Mouse (Mus musculus) heart, embryonic 15.5 days (tissue): ENCODE measurements around the gene Trim25. TPM values are rescaled to one million over a fixed set of nuclear protein-coding genes. Genes with fewer than 3 reads are reported as not detected.
"Not testable (repeated sequence)": the region's sequence is repeated elsewhere in the genome, so short reads cannot be mapped to it uniquely, and the experiment has no call there.

ENCODE experiments used
- ATAC-seq: fragments of 200-750 bp; cut with Nextera tagmentation; replicated peaks from 2 replicates; pipeline ENCODE4 v1.8.0; 2017; ENCODE audit warnings: low read depth, moderate TSS enrichment; ENCODE audit not compliant: insufficient number of reproducible peaks, insufficient read depth, low FRiP score
- H3K27ac ChIP-seq: fragments of 300-500 bp; sonication (generic); 2 replicates; pipeline ENCODE4 v1.5.1; 2015; ENCODE audit warnings: mild to moderate bottlenecking, inconsistent platforms
- H3K27me3 ChIP-seq: fragments of 300-500 bp; sonication (generic); 2 replicates; pipeline ENCODE4 v1.6.1; 2015; ENCODE audit warnings: inconsistent platforms
- H3K36me3 ChIP-seq: fragments of 300-500 bp; sonication (generic); 2 replicates; pipeline ENCODE4 v1.6.1; 2015; ENCODE audit warnings: mild to moderate bottlenecking, inconsistent platforms
- H3K4me1 ChIP-seq: fragments of 300-500 bp; sonication (generic); replicated peaks from 2 replicates; pipeline ENCODE4 v1.6.1; 2015; ENCODE audit warnings: inconsistent platforms
- H3K4me2 ChIP-seq: fragments of 300-500 bp; sonication (generic); 2 replicates; pipeline ENCODE4 v1.6.1; 2015; ENCODE audit warnings: inconsistent platforms, mild to moderate bottlenecking, moderate library complexity
- H3K4me3 ChIP-seq: fragments of 300-500 bp; sonication (generic); 2 replicates; pipeline ENCODE4 v1.5.1; 2015; ENCODE audit warnings: mild to moderate bottlenecking, inconsistent platforms
- H3K9ac ChIP-seq: fragments of 300-500 bp; sonication (generic); 2 replicates; pipeline ENCODE4 v1.6.1; 2015; ENCODE audit warnings: mild to moderate bottlenecking, inconsistent platforms
- H3K9me3 ChIP-seq: fragments of 300-500 bp; sonication (generic); replicated peaks from 2 replicates; pipeline ENCODE4 v1.6.1; 2016; ENCODE audit warnings: inconsistent platforms
- WGBS: fragments of 180-500 bp; shearing (Covaris S2); methylation state at CpG from one replicate; pipeline ENCODE4 v1.1.7; 2015; ENCODE audit warnings: mixed read lengths; 5-methylcytosine and 5-hydroxymethylcytosine counted together
- polyA plus RNA-seq: library from polyadenylated mRNA; unstranded; fragments of >200 nt; fragmentation: Nextera tagmentation; extraction: Ambion mirVana; gene quantifications from 2 replicates; pipeline ENCODE4 v1.2.1, GENCODE M21; 2015

Trim25 gene
- polyA plus RNA-seq, 1 experiment from 2014 or later: 14.3 TPM

DNA sequence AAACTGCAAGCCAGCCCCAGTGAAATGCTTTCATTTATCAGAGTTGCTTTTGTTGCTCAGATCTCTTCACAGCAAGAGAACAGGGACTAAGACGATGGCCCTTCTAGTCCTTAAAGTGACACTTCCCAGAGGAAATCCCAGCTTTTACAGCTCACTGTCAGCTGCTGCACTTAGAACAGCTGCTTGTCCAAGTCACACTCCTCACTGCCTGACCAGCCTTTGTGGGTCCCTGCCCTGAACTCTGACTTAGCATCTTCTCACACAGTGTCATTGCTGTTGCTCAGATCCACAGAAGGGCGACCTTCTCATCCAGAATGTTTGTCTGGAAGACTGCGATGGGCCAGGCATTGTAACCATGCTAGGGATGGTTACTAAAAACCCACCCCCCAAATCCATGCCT is 26.4 kb downstream of the Trim25 start:
- ATAC-seq: no peak
- no peak overlapping the region for H3K4me2 ChIP-seq
- H3K9me3 ChIP-seq: no peaks in the 10 kb centered on the region
- H3K9ac ChIP-seq: no peak overlapping the region
- no peak overlapping the region for H3K27ac ChIP-seq
- no peak overlapping the region for H3K4me3 ChIP-seq
- H3K4me1 ChIP-seq: peaks cover 35% of the 10 kb centered on the region
- H3K27me3 ChIP-seq: no peaks in the 10 kb centered on the region
- 71% methylated on average over 3 of the region's 3 CpGs for WGBS
- no peaks in the 10 kb centered on the region for H3K36me3 ChIP-seq

DNA sequence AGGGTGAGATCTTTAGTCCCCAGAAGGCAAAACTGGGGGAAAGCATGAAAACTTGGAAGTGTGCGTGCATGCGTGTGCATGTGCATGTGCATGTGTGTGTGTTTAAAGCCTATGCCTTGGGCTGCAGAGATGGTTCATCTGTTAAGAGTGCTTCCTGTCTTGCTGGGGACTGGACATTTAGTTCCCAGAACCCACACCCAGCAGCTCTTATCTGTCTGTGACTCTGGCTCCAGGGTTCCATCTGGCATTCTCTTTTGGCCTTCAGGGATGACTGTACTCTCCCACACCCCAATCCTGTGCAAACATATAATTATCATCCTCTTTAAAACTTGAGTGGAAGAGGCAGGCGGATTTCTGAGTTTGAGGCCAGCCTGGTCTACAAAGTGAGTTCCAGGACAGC is 26.9 kb downstream of the Trim25 start:
- H3K27me3 ChIP-seq: no peaks in the 10 kb centered on the region
- H3K4me3 ChIP-seq: no peak overlapping the region
- ATAC-seq: no peak
- H3K4me2 ChIP-seq: no peak overlapping the region
- 88% methylated on average over 3 of the region's 3 CpGs for WGBS
- no peak overlapping the region for H3K9ac ChIP-seq
- no peak overlapping the region for H3K27ac ChIP-seq
- H3K4me1 ChIP-seq: peaks cover 32% of the 10 kb centered on the region
- no peaks in the 10 kb centered on the region for H3K36me3 ChIP-seq
- no peaks in the 10 kb centered on the region for H3K9me3 ChIP-seq

DNA sequence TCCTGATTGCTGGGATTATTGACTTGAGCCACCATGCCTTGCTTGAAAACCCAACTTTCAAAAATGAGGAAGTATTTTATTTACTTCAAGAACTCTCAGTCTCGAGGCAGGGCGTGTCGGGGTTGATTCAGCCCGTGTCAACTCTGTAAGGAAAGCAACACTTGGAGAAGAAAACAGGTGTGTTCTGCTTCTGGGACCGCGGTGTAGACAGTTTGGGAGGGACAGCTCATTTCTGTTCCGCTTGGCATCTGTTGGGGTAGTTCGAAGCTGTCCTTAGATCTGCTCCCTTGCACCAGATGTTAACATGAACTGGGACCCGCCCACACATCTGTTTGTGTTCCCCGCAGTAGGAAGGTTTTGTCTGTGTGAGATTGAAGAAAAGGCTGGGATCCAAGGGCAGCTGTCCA is 28.8 kb downstream of the Trim25 start:
- ATAC-seq: no peak
- H3K9me3 ChIP-seq: no peaks in the 10 kb centered on the region
- peaks cover 23% of the 10 kb centered on the region for H3K4me1 ChIP-seq
- no peaks in the 10 kb centered on the region for H3K36me3 ChIP-seq
- no peaks in the 10 kb centered on the region for H3K27me3 ChIP-seq
- no peak overlapping the region for H3K4me2 ChIP-seq
- H3K4me3 ChIP-seq: no peak overlapping the region
- H3K9ac ChIP-seq: no peak overlapping the region
- H3K27ac ChIP-seq: peak overlapping the region; percentile 33
- 64% methylated on average over 10 of the region's 10 CpGs for WGBS

DNA sequence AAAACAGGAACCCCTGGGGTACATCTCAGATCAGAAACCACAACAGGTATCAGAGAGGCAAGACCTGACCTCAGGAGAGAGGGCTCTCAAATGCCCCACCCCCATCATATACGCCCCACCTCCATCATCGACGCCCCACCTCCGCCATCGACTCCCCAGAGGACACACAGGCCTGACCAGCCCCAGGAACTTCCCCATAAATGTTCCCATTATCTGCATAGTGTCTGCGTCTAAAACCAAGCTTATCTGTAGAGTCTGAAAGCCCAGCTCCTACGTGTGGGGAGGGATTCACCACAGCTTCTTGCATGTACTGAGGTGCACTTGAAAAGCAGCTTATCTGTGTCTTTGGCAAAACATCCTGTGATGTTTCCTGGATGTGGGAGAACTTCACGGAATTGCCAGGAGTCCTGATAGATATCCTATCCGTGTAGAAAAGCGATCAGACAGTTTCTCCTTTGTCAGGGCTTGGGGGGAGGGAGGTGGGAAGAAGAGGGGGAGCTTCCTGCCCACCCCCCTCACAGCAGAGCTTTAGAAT is 29.8 kb downstream of the Trim25 start:
- Histone ChIP-seq H3K4me3 (no peak overlapping the region), H3K36me3 (no peaks in the 10 kb centered on the region), H3K9me3 (no peaks in the 10 kb centered on the region), H3K27ac (peak overlapping the region; percentile 33), H3K27me3 (no peaks in the 10 kb centered on the region), H3K9ac (no peak overlapping the region), H3K4me2 (no peak overlapping the region), H3K4me1 (peaks cover 23% of the 10 kb centered on the region)
- ATAC-seq: peak; percentile 69
- 13% methylated on average over 10 of the region's 10 CpGs for WGBS

DNA sequence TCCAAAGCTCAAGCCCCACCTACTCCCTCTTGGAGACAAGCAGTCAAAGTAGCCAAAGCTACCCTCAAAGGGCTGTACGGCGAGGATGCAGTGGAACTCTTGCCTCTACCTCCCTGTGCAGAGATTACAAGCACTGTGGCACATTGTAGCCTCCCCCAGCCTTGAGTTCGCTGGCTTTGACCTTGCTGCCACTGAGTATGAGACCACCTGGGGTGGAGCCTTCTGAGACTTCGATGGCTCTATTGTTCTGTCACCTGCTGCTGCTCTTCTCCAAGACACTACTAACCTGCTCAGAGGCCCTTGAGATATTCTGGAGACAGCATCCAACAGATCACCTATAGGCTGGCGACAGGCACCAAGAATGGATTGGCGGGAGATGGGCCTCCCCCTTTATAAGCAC is 31.4 kb downstream of the Trim25 start:
- Histone ChIP-seq H3K36me3 (no peaks in the 10 kb centered on the region), H3K27me3 (no peaks in the 10 kb centered on the region), H3K4me2 (no peak overlapping the region), H3K9me3 (no peaks in the 10 kb centered on the region), H3K4me3 (no peak overlapping the region), H3K9ac (no peak overlapping the region), H3K4me1 (peaks cover 13% of the 10 kb centered on the region), H3K27ac (no peak overlapping the region)
- no peak for ATAC-seq
- WGBS: 79% methylated on average over 6 of the region's 6 CpGs

DNA sequence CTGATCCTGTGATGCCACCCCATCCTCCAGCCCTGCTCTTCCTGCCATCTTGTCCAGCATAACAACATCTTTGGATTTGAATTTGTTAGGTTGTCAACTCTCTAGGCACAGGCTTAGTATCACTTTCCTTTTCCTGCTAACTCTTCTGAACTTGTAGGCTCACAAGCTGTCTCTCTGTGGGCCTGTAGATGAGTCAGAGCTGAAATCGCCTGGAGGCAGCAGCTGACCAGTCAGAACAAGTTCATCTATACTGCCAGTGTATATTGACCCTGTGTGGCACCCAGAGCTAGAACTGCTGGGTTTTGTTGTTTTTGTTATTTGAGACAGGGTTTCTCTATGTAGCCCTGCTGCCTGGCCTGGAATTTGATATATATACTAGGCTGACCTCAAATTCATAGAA is 32.0 kb downstream of the Trim25 start:
- no peak overlapping the region for H3K9ac ChIP-seq
- WGBS: 67% methylated on average over 1 of the region's 1 CpGs
- no peaks in the 10 kb centered on the region for H3K27me3 ChIP-seq
- no peaks in the 10 kb centered on the region for H3K36me3 ChIP-seq
- H3K4me1 ChIP-seq: peaks cover 11% of the 10 kb centered on the region
- H3K4me3 ChIP-seq: no peak overlapping the region
- no peak for ATAC-seq
- H3K4me2 ChIP-seq: no peak overlapping the region
- no peaks in the 10 kb centered on the region for H3K9me3 ChIP-seq
- H3K27ac ChIP-seq: no peak overlapping the region

DNA sequence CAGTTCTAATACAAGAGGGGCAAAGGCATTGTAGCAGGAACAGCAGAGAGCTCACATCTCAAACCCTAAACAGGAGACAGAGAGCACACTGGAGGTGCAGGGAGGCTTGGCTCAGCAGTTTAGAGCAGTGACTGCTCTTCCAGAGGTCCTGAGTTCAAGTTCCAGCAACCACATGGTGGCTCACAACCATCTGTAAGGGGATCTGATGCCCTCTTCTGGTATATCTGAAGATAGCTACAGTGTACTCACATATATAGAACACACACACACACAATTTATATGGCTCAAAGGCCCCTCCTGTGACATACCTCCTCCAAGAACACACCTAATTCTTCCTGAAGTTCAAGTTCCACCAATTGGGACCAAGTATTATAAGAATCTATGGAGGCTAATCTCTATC is 35.4 kb downstream of the Trim25 start:
- no peak overlapping the region for H3K9ac ChIP-seq
- ATAC-seq: no peak
- no peaks in the 10 kb centered on the region for H3K9me3 ChIP-seq

DNA sequence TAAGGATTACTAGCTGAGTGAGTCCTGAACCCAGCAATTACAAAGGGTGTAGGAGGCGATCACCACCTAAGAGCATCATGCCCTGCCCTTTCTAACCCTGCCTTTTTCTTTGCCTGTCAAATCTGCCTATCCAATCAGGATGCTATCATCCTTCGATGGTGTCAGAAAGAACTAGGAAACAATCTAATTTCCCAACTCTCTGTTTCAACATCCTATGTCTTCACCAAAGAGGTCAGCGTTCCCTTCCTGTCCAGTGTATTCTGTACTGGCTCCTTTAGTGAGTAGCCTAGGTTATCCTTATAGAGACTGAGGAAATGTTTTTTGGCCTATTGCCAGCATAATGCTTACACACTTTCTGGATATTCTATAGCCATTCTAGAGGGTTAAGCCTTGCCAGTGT is 36.4 kb downstream of the Trim25 start:
- peaks cover 25% of the 10 kb centered on the region for H3K36me3 ChIP-seq
- no peak overlapping the region for H3K4me3 ChIP-seq
- no peaks in the 10 kb centered on the region for H3K4me1 ChIP-seq
- no peak overlapping the region for H3K9ac ChIP-seq
- no peak overlapping the region for H3K27ac ChIP-seq
- H3K9me3 ChIP-seq: no peaks in the 10 kb centered on the region
- no peaks in the 10 kb centered on the region for H3K27me3 ChIP-seq
- 73% methylated on average over 3 of the region's 3 CpGs for WGBS
- H3K4me2 ChIP-seq: no peak overlapping the region
- ATAC-seq: no peak

More for the DNA sequence above, 35.4 kb downstream of the Trim25 start:
- no peak overlapping the region for H3K4me2 ChIP-seq
- H3K36me3 ChIP-seq: peaks cover 15% of the 10 kb centered on the region
- no peak overlapping the region for H3K4me3 ChIP-seq
- H3K4me1 ChIP-seq: no peaks in the 10 kb centered on the region
- no peaks in the 10 kb centered on the region for H3K27me3 ChIP-seq
- H3K27ac ChIP-seq: no peak overlapping the region

DNA sequence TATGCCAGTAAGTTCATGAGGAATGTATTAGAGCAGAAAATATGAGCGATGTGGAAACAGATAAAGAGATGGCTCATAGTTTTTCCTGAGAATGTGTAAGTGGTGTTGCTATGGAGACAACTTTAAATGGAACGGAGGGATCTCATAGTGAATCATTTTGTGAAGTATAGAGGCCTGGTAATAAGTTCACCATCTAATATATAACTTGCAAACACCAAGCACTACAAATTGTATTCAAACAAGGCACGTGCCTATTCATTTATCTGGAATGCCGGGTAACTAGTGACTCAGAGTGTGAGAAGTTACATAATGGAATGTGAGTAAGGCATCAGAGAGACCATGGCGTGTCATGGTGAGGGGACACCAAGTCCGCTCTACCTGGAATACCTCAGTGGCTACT is 39.3 kb downstream of the Trim25 start:
- no peaks in the 10 kb centered on the region for H3K4me1 ChIP-seq
- no peak overlapping the region for H3K27ac ChIP-seq
- H3K4me2 ChIP-seq: no peak overlapping the region
- 82% methylated on average over 6 of the region's 6 CpGs for WGBS
- no peak for ATAC-seq
- no peaks in the 10 kb centered on the region for H3K9me3 ChIP-seq
- no peak overlapping the region for H3K4me3 ChIP-seq
- no peak overlapping the region for H3K9ac ChIP-seq
- H3K27me3 ChIP-seq: no peaks in the 10 kb centered on the region
- peaks cover 44% of the 10 kb centered on the region for H3K36me3 ChIP-seq

DNA sequence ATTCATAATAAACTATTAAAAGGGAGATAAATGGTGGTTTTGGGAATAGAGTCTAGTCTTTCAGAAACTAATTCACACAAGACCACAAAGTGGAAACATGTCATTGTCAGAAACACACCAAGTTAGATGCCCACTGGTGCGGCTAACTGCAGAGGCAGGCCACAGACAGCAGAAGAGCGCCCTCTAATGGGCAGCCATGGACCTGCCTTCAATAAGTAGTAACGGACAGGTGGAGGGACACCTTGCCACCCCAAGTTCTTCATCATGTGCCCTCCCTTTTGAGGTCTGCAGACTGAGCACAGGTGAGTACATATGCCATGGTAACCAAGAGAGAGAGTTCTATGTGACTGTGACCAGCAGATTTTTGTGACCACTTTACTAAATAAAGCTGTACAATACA is 40.1 kb downstream of the Trim25 start:
- Histone ChIP-seq H3K27ac (no peak overlapping the region), H3K4me3 (no peak overlapping the region), H3K27me3 (no peaks in the 10 kb centered on the region), H3K36me3 (peaks cover 50% of the 10 kb centered on the region), H3K9ac (no peak overlapping the region), H3K4me2 (no peak overlapping the region), H3K4me1 (no peaks in the 10 kb centered on the region), H3K9me3 (no peaks in the 10 kb centered on the region)
- 20% methylated on average over 3 of the region's 3 CpGs for WGBS
- no peak for ATAC-seq

DNA sequence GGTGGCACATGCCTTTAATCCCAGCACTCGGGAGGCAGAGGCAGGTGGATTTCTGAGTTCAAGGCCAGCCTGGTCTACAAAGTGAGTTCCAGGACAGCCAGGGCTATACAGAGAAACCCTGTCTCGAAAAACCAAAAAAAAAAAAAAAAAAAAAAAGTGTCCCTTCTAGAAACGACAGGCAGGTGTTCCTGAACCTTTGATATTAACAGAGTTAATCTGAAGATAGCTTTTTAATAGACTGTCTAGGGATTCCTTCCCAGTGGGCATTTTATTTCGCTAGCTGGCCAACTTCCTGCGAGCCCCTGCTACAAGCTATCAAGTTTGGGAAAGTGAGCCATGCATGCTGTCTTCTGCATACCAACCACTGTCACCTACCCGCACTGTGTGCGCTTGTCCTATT is 41.9 kb downstream of the Trim25 start:
- ATAC-seq, H3K9ac ChIP-seq, H3K4me1 ChIP-seq, H3K27me3 ChIP-seq, H3K4me2 ChIP-seq, H3K9me3 ChIP-seq, H3K27ac ChIP-seq, H3K4me3 ChIP-seq: not testable (repeated sequence)
- H3K36me3 ChIP-seq: peaks cover 67% of the 10 kb centered on the region
- WGBS: 86% methylated on average over 6 of the region's 7 CpGs

DNA sequence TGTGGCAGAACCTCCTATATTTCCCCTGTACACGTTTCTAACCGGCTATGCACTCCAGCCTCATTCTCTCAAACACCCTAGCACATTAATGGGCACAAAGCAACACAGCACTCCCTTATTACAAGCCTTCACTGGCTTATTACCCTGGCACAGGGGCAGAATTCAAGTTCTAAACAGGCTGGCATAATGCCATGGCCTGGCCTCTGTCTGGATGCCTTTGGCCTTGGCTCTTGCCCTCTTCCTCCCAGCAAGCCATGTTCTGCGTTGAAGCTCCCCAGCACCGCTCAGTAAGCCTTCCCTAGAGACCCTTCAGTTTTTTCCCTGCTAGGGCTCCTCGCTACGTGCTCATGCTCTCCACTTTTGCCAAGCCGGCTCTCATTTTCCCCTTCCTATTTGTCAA is 43.9 kb downstream of the Trim25 start:
- no peak overlapping the region for H3K4me3 ChIP-seq
- no peaks in the 10 kb centered on the region for H3K4me1 ChIP-seq
- no peak overlapping the region for H3K9ac ChIP-seq
- H3K4me2 ChIP-seq: no peak overlapping the region
- no peak for ATAC-seq
- H3K36me3 ChIP-seq: peaks cover 75% of the 10 kb centered on the region
- no peaks in the 10 kb centered on the region for H3K9me3 ChIP-seq
- 90% methylated on average over 7 of the region's 7 CpGs for WGBS
- no peak overlapping the region for H3K27ac ChIP-seq
- H3K27me3 ChIP-seq: no peaks in the 10 kb centered on the region
